Mouse (Mus musculus) myocyte (in vitro differentiated cells): Measurements from ENCODE around the gene Ribc2. TPM values are rescaled to one million over a fixed set of nuclear protein-coding genes. Genes with fewer than 3 reads are reported as not detected.

ENCODE experiments used
- H3K27me3 ChIP-seq: one replicate; pipeline ENCODE4 v1.6.1; 2011; ENCODE audit not compliant: control insufficient read depth, insufficient read depth, insufficient read length
- H3K36me3 ChIP-seq: one replicate; pipeline ENCODE4 v1.6.1; 2011; ENCODE audit not compliant: control insufficient read depth, insufficient read depth
- H3K4me2 ChIP-seq: one replicate; pipeline ENCODE4 v1.6.1; 2011; ENCODE audit warnings: low read depth, control low read depth
- H3K4me3 ChIP-seq: one replicate; pipeline ENCODE4 v1.5.1; 2011; ENCODE audit warnings: mild to moderate bottlenecking, control low read depth, moderate library complexity
- H3K79me2 ChIP-seq: one replicate; pipeline ENCODE4 v1.6.1; 2011; ENCODE audit not compliant: control insufficient read depth, insufficient read depth
- H3ac ChIP-seq: one replicate; pipeline ENCODE4 v1.6.1; 2011; ENCODE audit not compliant: control insufficient read depth, insufficient read length
- CEBPB ChIP-seq: IDR thresholded peaks from 2 replicates; pipeline ENCODE4 v1.6.1; 2011; ENCODE audit warnings: mild to moderate bottlenecking, moderate library complexity; ENCODE audit not compliant: poor library complexity, insufficient read depth, severe bottlenecking
- E2F4 ChIP-seq: IDR thresholded peaks from one replicate; pipeline ENCODE4 v1.6.1; 2011; ENCODE audit warnings: mild to moderate bottlenecking, control low read depth, moderate library complexity; ENCODE audit not compliant: insufficient read depth
- MAX ChIP-seq: IDR thresholded peaks from one replicate; pipeline ENCODE4 v1.6.1; 2011; ENCODE audit warnings: low read depth, mild to moderate bottlenecking, control low read depth
- MYOD1 ChIP-seq, 3 experiments: IDR thresholded peaks; one replicate each; pipeline ENCODE4 v1.6.1; 2011; ENCODE audit warnings: control low read depth in 2 of 3, low read depth in 2 of 3, mild to moderate bottlenecking in 2 of 3, moderate library complexity in 1 of 3; ENCODE audit not compliant: insufficient read length in 2 of 3, control insufficient read depth in 1 of 3
- MYOG ChIP-seq, 3 experiments: IDR thresholded peaks; one replicate each; pipeline ENCODE4 v1.6.1; 2011; ENCODE audit warnings: control low read depth in 2 of 3, low read depth in 2 of 3, mild to moderate bottlenecking in 2 of 3; ENCODE audit not compliant: insufficient read length in 2 of 3, control insufficient read depth in 1 of 3, insufficient read depth in 1 of 3
- POLR2A ChIP-seq: IDR thresholded peaks from one replicate; pipeline ENCODE4 v1.6.1; 2011; ENCODE audit warnings: low read depth, mild to moderate bottlenecking, control low read depth, moderate library complexity; ENCODE audit not compliant: insufficient read length
- POLR2AphosphoS2 ChIP-seq: IDR thresholded peaks from one replicate; pipeline ENCODE4 v1.6.1; 2011; ENCODE audit warnings: low read depth, control low read depth; ENCODE audit not compliant: insufficient read length
- REST ChIP-seq: IDR thresholded peaks from one replicate; pipeline ENCODE4 v1.6.1; 2011; ENCODE audit warnings: mild to moderate bottlenecking, control low read depth, moderate library complexity; ENCODE audit not compliant: insufficient read depth, insufficient read length
- SRF ChIP-seq: IDR thresholded peaks from one replicate; pipeline ENCODE4 v1.6.1; 2011; ENCODE audit warnings: low read depth; ENCODE audit not compliant: control insufficient read depth, insufficient read length
- TCF12 ChIP-seq: IDR thresholded peaks from one replicate; pipeline ENCODE4 v1.6.1; 2011; ENCODE audit warnings: mild to moderate bottlenecking, control low read depth; ENCODE audit not compliant: poor library complexity, insufficient read depth, severe bottlenecking
- TCF3 ChIP-seq: IDR thresholded peaks from one replicate; pipeline ENCODE4 v1.6.1; 2011; ENCODE audit warnings: low read depth, control low read depth; ENCODE audit not compliant: insufficient read length
- USF1 ChIP-seq: IDR thresholded peaks from one replicate; pipeline ENCODE4 v1.6.1; 2011; ENCODE audit warnings: low read depth, mild to moderate bottlenecking, control low read depth, moderate library complexity
- polyA plus RNA-seq: library from polyadenylated mRNA; unstranded; fragments of >200 nt; fragmentation: generic; extraction: Trizol; gene quantifications from one replicate; pipeline ENCODE4 v1.2.1, GENCODE M21; 2012; ENCODE audit warnings: missing spikeins

Gene Ribc2
- polyA plus RNA-seq, 1 experiment = not detected

DNA sequence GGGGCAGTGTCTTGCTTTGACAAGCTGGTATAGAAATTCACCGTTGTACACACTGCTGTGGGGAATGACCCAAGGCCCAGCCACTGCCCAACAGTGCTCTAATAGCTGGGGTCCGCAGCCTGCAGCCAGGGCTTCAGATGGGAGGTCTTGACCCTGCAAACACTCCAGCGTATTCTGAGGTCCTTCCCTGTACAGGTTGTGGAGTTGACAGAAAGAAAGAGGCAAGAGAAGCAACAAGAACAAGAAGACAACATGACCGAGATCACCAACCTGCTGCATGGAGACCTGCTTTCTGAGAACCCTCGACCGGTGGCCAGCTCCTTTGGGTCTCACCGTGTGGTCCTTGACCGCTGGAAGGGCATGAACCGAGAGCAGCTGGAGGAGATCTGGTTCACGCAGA is 9.4 kb downstream of the Ribc2 start:
- no peak for TF ChIP-seq POLR2A
- no peak for TF ChIP-seq SRF
- no peak for TF ChIP-seq MYOD1 (IDR thresholded peaks at IDR 0.05; ENCODE audit: control insufficient read depth in 1 of 3, insufficient read length in 2 of 3, low read depth in 2 of 3)
- no peak for TF ChIP-seq TCF3
- TF ChIP-seq MYOG (IDR thresholded peaks at IDR 0.05; ENCODE audit: control insufficient read depth in 1 of 3, insufficient read depth in 1 of 3, insufficient read length in 2 of 3, low read depth in 2 of 3) = no peak
- TF ChIP-seq TCF12 = no peak
- no peak for TF ChIP-seq MAX
- no peak for TF ChIP-seq E2F4
- TF ChIP-seq USF1 = no peak
- TF ChIP-seq REST = no peak
- no peak for TF ChIP-seq POLR2AphosphoS2
- TF ChIP-seq CEBPB = no peak
- Histone ChIP-seq H3K79me2 (no peaks in the 10 kb centered on the region), H3K4me3 (no peak overlapping the region), H3K4me2 (no peak overlapping the region), H3K36me3 (no peaks in the 10 kb centered on the region), H3K27me3 (peaks cover 64% of the 10 kb centered on the region), H3ac (no peak overlapping the region)

DNA sequence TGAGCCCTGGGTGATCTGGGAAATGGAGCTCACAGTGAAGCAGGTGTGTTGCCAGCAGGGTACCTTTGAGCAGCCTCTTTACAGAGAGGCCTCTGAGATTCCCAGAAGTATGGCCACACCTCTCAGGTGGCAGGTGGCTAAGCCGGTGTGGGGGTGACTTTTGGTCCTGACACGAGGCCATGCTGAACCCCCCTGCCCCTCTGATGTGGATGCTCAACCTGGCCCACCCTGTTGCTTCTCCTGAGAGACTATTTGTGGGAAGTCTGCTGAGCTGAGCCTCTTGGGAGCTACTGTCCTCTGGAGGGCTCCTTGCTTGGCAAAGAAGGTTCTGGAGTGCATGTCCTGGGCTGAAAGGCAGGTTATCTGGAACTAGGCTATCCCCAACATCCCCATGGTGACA is 10.6 kb downstream of the Ribc2 start:
- TF ChIP-seq TCF12 (no peak), MYOG (IDR thresholded peaks at IDR 0.05; ENCODE audit: control insufficient read depth in 1 of 3, insufficient read depth in 1 of 3, insufficient read length in 2 of 3, low read depth in 2 of 3) (no peak)

DNA sequence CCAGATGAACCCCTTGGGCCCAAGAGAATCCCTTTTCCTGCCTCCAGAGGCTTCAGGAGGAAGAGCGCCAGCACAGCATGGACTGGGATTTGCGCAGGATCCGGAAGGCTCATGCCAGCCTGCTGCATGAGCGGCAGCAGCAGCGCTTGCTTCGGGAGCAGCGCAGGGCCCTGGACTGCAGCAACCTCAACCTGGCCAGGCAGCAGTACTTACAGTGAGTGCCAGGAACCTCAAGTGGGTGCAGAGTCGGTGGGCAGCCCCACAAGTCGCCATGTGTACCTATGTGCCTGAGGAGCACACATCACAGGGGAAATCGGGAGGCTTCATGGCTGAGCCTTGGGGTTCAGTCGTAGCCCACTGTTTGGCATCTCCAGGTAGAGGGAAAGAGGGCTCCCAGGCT is 11.3 kb downstream of the Ribc2 start:
- Histone ChIP-seq H3K4me3 (no peak overlapping the region), H3K36me3 (no peaks in the 10 kb centered on the region), H3K27me3 (peaks cover 58% of the 10 kb centered on the region), H3K4me2 (no peak overlapping the region), H3K79me2 (no peaks in the 10 kb centered on the region), H3ac (no peak overlapping the region)
- TF ChIP-seq TCF12 (no peak), CEBPB (no peak), REST (no peak), POLR2AphosphoS2 (no peak), MAX (no peak), E2F4 (no peak), MYOD1 (IDR thresholded peaks at IDR 0.05; ENCODE audit: control insufficient read depth in 1 of 3, insufficient read length in 2 of 3, low read depth in 2 of 3) (no peak), USF1 (no peak), MYOG (IDR thresholded peaks at IDR 0.05; ENCODE audit: control insufficient read depth in 1 of 3, insufficient read depth in 1 of 3, insufficient read length in 2 of 3, low read depth in 2 of 3) (no peak), POLR2A (no peak), SRF (no peak), TCF3 (no peak)

More for the DNA sequence above, 10.6 kb downstream of the Ribc2 start:
- Histone ChIP-seq H3K27me3 (peaks cover 56% of the 10 kb centered on the region), H3ac (no peak overlapping the region), H3K4me3 (no peak overlapping the region), H3K4me2 (no peak overlapping the region), H3K36me3 (no peaks in the 10 kb centered on the region), H3K79me2 (no peaks in the 10 kb centered on the region)

DNA sequence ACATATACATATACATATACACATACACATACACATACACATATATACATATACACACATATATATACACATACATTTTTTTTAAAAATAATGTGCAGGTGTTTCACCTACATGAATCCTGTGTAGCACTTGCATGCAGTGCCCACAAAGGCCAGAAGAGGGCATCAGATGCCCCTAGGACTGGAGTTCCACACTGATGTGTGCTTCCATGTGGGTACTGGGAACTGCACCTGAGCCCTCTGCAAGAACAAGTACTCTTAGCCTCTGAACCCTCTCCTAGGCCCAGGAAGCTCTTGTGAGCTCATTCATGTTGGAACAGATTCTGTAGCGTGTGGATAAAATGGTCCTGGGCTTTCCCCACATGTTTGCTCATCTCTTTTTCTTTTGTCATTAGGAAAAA is 11.9 kb downstream of the Ribc2 start:
- Histone ChIP-seq H3ac (no peak overlapping the region), H3K79me2 (no peaks in the 10 kb centered on the region), H3K27me3 (peaks cover 58% of the 10 kb centered on the region), H3K4me2 (no peak overlapping the region), H3K36me3 (no peaks in the 10 kb centered on the region), H3K4me3 (no peak overlapping the region)
- TF ChIP-seq E2F4 (no peak), USF1 (no peak), TCF3 (no peak)

DNA sequence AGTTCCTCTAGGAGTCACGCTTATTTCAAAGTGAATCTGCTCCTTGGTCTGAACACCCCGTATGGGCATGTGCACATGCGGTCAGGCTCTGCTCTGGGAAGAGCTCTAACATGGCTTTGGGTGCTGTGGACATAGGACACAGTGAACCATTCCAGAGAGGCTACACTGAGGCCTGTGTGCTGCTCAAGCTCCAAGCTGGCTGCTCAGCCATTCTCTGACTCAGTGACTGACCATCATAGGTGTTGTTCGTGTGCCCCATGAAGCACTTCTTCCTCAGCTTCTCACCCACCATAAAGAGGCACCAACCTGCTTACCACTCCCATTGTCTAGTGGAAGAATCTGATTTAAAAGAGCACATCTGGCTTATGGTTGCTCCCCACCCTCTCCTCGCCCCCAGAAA is 12.4 kb downstream of the Ribc2 start:
- Histone ChIP-seq H3K4me2 (no peak overlapping the region), H3K4me3 (no peak overlapping the region), H3K27me3 (peaks cover 53% of the 10 kb centered on the region), H3ac (no peak overlapping the region), H3K79me2 (no peaks in the 10 kb centered on the region), H3K36me3 (no peaks in the 10 kb centered on the region)
- no peak for TF ChIP-seq POLR2A
- no peak for TF ChIP-seq MYOG (IDR thresholded peaks at IDR 0.05; ENCODE audit: control insufficient read depth in 1 of 3, insufficient read depth in 1 of 3, insufficient read length in 2 of 3, low read depth in 2 of 3)
- TF ChIP-seq REST = no peak
- no peak for TF ChIP-seq SRF
- TF ChIP-seq POLR2AphosphoS2 = no peak
- no peak for TF ChIP-seq TCF3
- no peak for TF ChIP-seq TCF12
- no peak for TF ChIP-seq MYOD1 (IDR thresholded peaks at IDR 0.05; ENCODE audit: control insufficient read depth in 1 of 3, insufficient read length in 2 of 3, low read depth in 2 of 3)
